Mouse (Mus musculus): ENCODE measurements around the gene Cmpk1. TPM values are rescaled to one million over a fixed set of nuclear protein-coding genes. Genes with fewer than 3 reads are reported as not detected.

The Cmpk1 gene
- polyA plus RNA-seq, 1 experiment = 48.4 TPM

DNA sequence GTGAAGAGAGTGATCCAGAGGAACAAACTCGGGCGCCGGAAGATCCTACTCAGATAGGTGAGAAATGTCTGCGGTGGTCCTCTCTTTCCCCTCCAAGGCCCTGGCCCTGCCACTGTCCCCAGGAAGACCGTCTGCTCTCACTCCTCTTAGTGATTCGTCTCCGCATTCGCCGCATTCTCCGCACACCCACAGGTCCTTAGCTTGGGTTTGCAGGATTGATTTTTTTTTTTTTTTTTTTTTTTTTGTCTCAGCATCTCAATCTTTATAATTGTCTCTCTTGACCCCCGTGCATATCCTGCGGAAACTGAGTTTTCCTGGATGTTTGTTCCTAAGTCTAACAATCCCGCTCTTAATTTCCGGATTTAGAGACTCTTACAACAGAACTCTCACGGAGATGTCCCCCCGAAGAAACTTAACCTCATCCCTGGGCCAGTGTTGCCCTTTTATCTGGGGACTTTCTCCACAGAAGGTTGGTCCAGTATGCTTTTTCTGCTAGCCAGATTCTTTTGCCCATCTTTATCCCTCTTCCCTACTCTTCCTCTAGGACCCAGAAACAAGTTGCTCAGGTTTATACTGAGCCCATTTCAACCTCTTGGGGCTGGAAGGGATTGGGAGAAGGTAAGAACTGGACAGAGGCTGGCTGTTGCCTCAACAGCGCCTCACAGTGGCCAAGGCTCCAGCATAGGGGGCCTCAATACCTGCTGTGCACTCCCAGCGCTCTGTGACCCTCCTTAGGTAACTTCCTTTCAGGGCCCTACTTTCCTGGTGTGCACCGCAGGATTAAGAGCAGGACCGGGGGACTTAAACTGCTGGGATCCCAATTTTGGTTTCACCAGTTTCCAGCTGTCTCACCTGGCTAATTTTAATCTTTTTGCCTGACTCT lies 77.2 kb downstream of the Cmpk1 start:
- Histone ChIP-seq H3K27ac (ENCODE audit: insufficient read depth, low read length) (no peak overlapping the region), H3K4me1 (ENCODE audit: control insufficient read depth, insufficient read depth, low read length) (no peaks in the 10 kb centered on the region), H3K4me3 (ENCODE audit: insufficient read depth, low read length) (0 out of 2 replicates have a peak overlapping the region, but pooled peaks have one; percentile 32)
- TF ChIP-seq POLR2A (IDR thresholded peaks at IDR 0.05; ENCODE audit: extremely low read depth, insufficient read depth, low read length) = no peak
- TF ChIP-seq CTCF (IDR thresholded peaks at IDR 0.05; ENCODE audit: extremely low read depth, insufficient read depth, low read length) = 0 out of 2 replicates have a peak, but pooled peaks have one; percentile 11

Other genes with a start within 250 kb of the Cmpk1 start
- gene Gm12830, start 165.5 kb downstream of the Cmpk1 start, polyA plus RNA-seq (2012; rRNA removed) = not detected in 2 replicates
- 0.11 and 0.19 TPM in 2 replicates for gene Foxd2, start 78.4 kb downstream of the Cmpk1 start, polyA plus RNA-seq (2012; rRNA removed)
- gene Foxe3, start 61.2 kb downstream of the Cmpk1 start, polyA plus RNA-seq (2012; rRNA removed) = not detected in 2 replicates
- 0.36 and 0.58 TPM in 2 replicates for gene Stil, start 12.9 kb upstream of the Cmpk1 start, polyA plus RNA-seq (2012; rRNA removed)
- gene Tal1, start 69.2 kb upstream of the Cmpk1 start, polyA plus RNA-seq (2012; rRNA removed) = 1.5 and 1.6 TPM in 2 replicates
- gene Pdzk1ip1, start 101.5 kb upstream of the Cmpk1 start, polyA plus RNA-seq (2012; rRNA removed) = 1.1 and 1.2 TPM in 2 replicates
- gene Cyp4x1, start 147.0 kb upstream of the Cmpk1 start, polyA plus RNA-seq (2012; rRNA removed) = 10.0 and 11.3 TPM in 2 replicates

All from cortical plate, adult 2 months (tissue).